In genomic region chr4:74902331-74902730, GRCm38 (mm10) we compare ENCODE assay signal across 15 mouse cellular contexts.
"Had no signal": no experiment of that assay in that cellular context is flagged by ENCODE, and none has a peak within 500 bp of the region (broad histone marks: within the 10 kb centered on the region; RNA-seq: fewer than 3 reads in every experiment).

No protein-coding gene starts in this region.

- H3K4me2 ChIP-seq: liver, embryonic 15.5 days; midbrain, embryonic 12.5 days; neural tube, embryonic 12.5 days; stomach, embryonic 15.5 days had no signal

- H3K4me3 ChIP-seq: liver, embryonic 15.5 days; midbrain, embryonic 10.5 days; midbrain, embryonic 12.5 days; neural tube, embryonic 12.5 days; stomach, embryonic 15.5 days had no signal

- H3K9me3 ChIP-seq: liver, embryonic 15.5 days; midbrain, embryonic 10.5 days; midbrain, embryonic 12.5 days; neural tube, embryonic 12.5 days; stomach, embryonic 15.5 days had no signal

- H3K4me1 ChIP-seq: liver, embryonic 15.5 days; midbrain, embryonic 10.5 days; midbrain, embryonic 12.5 days; neural tube, embryonic 12.5 days; stomach, embryonic 15.5 days had no signal

- H3K36me3 ChIP-seq: liver, embryonic 15.5 days; midbrain, embryonic 10.5 days; midbrain, embryonic 12.5 days; neural tube, embryonic 12.5 days; stomach, embryonic 15.5 days had no signal

- H3K27ac ChIP-seq: liver, embryonic 15.5 days; midbrain, embryonic 10.5 days; midbrain, embryonic 12.5 days; neural tube, embryonic 12.5 days; stomach, embryonic 15.5 days; stomach, postnatal 0 days had no signal

- ATAC-seq: liver, postnatal 0 days had no signal

- H3K27me3 ChIP-seq: liver, embryonic 15.5 days; midbrain, embryonic 12.5 days; neural tube, embryonic 12.5 days; stomach, embryonic 15.5 days had no signal

- DNase-seq: liver, postnatal 0 days; lung, adult 2 months; lung, postnatal 10 days; lung, postnatal 4 days; midbrain, embryonic 14.5 days; right cerebral cortex, postnatal 14 days; thymus, adult 18-20 months; thymus, postnatal 14 days; thymus, postnatal 36 days had no signal

- H3K9ac ChIP-seq: liver, embryonic 15.5 days; liver, postnatal 0 days; midbrain, embryonic 12.5 days; neural tube, embryonic 12.5 days; stomach, embryonic 15.5 days had no signal
